Mouse (Mus musculus) adrenal gland, adult 2 months (tissue): ENCODE measurements around the gene Foxn1. TPM values are rescaled to one million over a fixed set of nuclear protein-coding genes. Genes with fewer than 3 reads are reported as not detected.

Experiments used
- DNase-seq: peaks from one replicate; pipeline ENCODE4 v3.0.0; 2021
- polyA plus RNA-seq: library from polyadenylated mRNA; depleted of rRNA; stranded (reverse); fragments of >200 nt; gene quantifications from 2 replicates; pipeline ENCODE4 v1.2.3, GENCODE M21; 2012
- total RNA-seq, 2 experiments: library from RNA; stranded (reverse); gene quantifications; 2 replicates each; pipeline ENCODE4 v1.2.3; 2021

The Foxn1 gene
- total and polyA plus RNA-seq, 3 experiments = 0.29 to 0.41 (median 0.35) TPM

DNA sequence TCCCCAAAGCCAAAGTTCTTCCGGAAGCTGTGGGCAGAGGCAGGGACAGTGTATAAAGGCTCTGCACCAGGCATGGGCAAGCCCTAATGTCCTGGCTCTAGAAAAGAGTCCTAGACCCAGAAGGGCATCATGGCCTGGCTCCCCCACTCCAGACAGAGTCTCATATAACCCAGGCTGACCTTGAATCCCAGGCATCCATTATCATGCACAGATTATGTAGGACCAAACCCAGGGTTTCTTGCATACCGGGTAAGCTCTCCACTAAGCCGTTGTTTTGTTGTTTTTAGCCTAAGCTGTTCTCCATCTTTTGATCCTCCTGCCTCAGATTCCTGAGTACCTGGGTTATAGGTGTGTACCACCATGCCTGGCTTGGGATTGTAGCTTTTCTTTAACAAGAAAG is 14.6 kb upstream of the Foxn1 start:
- DNase-seq = no peak

GRCm38 (mm10) chr11:78399680-78400079 is 13.3 kb upstream of the Foxn1 start:
- DNase-seq = peak; percentile 75

DNA sequence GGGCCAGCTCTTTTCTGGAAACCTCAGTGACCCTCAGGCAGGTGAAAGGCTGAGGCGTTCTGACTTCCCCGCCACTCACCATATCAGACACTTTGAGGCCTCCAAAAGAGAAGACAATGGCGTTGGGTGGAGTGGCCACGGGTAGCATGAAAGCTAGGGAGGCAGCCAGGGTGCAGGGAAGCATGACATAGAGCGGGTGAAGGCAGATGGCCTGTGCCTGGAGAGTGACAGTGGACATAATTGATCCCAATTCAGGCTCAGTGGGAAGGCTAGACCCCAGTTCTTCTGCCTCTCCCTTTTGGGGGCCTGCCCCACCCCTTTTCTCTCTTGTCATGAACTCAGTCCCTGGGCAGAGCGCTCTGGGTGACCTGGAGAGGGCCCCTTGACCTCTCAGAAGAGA is 11.9 kb upstream of the Foxn1 start:
- no peak for DNase-seq

DNA sequence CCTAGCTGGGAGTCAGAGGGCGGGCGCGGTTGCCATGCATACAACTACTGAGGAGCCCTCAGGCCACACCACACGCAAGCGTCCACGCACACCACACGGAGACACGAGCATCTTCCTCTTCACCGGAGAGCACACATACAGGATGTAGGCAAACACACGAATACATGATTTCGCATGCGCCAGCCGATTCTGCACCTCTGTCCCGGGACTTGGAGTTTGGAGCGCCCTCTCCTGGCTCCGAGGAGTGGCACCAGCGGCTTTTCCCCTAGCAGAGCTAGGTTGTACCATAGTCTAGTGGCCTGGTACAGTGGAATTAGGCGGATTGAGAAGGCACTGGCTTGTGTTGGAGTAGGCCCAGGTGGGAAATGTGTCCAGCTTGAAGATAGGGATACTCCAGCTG is 11.0 kb upstream of the Foxn1 start:
- DNase-seq = peak; percentile 80

GRCm38 (mm10) chr11:78396950-78397349 is 10.6 kb upstream of the Foxn1 start:
- DNase-seq = no peak

DNA sequence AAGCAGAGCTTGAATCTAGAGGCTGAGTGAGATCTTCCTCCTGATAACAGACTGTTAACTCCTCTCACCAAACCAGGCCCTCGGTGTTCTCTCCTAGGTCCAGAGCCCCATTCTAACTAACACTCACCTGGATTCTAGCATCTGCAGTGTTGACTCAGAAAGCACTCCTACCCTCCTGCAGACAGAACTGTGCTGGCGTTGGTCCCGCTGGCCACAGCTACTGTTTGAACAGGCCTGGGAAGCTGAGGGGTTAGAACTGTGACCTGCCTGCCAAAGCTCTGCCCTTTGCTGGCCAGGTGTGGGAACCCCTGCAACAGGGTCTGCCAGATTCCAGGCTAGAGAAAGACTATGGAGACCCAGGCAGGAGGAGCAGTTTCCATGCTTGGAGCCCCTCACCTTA is 6.4 kb upstream of the Foxn1 start:
- no peak for DNase-seq

- no peak for DNase-seq
These were observed 582 bp downstream of the Foxn1 start for GRCm38 (mm10) chr11:78385776-78386175.

- no peak for DNase-seq
These were observed 3.7 kb downstream of the Foxn1 start for GRCm38 (mm10) chr11:78382701-78383100.

GRCm38 (mm10) chr11:78382286-78382685 is 4.1 kb downstream of the Foxn1 start:
- no peak for DNase-seq

DNA sequence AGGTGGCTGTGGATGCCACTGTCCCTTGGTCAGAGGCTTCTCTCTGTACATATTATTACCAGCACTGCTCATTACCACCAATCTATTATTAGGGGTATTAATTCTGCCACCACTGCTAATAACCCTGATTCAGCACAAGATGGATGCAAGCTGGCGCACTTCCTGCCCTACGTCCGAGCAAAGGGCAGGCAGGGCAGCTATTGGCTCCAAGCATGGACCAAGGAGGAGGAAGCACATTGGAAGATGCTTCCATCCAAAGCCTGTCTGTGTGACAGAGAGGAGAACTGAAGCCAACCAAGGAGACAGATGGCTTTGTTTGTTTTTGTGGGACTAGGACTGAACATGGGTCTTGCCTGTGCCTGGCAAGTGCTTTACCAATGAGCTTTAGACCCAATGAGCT is 5.4 kb downstream of the Foxn1 start:
- DNase-seq = no peak

- no peak for DNase-seq
These were observed 6.0 kb downstream of the Foxn1 start for GRCm38 (mm10) chr11:78380351-78380750.

GRCm38 (mm10) chr11:78377549-78378159 is 8.7 kb downstream of the Foxn1 start:
- no peak for DNase-seq

GRCm38 (mm10) chr11:78374147-78374546 is 12.2 kb downstream of the Foxn1 start:
- DNase-seq = no peak

DNA sequence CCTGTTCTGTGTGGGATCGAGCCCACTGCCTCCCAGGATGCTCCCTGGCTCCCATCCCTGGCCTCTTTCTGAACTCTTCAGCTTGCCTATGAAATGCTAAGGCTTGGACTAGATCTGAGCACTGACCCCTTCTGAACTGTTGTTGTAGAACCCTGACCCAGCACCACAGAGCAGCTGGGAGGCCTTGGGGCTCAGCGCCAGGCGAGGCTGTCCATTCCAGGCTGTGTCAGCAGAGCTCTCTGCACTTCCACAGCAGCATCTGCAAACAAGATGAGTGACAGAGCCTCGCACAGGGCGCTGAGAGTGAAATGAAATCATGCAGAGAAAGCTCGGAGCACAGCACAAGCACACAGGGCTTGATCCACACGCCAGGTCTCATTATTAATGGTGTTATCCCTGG is 13.7 kb downstream of the Foxn1 start:
- peak; percentile 93 for DNase-seq

DNA sequence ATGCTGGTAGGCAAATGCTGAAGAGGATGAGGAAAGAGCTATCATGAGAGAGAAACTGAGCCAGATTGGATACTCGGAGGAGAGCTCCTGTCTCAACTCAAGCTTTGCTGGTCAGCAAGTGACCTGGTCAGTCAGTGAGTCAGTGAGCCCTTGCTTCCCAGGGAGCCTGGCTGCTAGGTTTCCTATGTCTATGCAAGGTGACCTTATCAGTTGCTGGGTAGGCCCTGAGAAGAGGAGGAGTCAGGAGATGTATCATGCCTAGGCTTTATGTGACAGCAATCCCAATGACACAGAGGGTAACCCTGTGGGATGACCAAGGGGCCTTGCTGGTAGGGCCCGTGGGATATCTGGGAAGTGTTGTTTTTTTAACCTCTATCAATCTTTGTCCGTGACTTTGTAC is 14.2 kb downstream of the Foxn1 start:
- DNase-seq = peak; percentile 81

DNA sequence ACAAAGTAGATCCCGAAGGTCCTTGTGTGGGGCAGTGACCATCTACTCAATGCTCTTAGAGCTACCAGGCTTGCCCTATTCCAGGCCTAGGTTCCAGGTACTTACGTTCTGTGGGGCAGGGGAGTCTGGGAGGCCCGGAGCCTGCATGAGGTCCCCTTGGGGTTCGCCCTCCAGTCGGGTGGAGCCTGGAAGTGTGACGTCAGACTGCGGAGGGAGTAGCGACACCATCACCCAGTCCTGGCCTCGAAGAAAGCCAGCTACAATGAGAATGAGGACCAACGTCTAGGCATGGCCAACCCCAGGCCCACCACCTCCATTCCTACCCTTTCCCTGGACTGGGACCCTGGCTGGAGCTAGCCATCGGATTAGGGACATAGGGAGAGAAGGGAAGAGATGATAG is 14.6 kb downstream of the Foxn1 start:
- DNase-seq = no peak

- DNase-seq = peak; percentile 63
These were observed 16.0 kb downstream of the Foxn1 start for GRCm38 (mm10) chr11:78370389-78370788.

DNA sequence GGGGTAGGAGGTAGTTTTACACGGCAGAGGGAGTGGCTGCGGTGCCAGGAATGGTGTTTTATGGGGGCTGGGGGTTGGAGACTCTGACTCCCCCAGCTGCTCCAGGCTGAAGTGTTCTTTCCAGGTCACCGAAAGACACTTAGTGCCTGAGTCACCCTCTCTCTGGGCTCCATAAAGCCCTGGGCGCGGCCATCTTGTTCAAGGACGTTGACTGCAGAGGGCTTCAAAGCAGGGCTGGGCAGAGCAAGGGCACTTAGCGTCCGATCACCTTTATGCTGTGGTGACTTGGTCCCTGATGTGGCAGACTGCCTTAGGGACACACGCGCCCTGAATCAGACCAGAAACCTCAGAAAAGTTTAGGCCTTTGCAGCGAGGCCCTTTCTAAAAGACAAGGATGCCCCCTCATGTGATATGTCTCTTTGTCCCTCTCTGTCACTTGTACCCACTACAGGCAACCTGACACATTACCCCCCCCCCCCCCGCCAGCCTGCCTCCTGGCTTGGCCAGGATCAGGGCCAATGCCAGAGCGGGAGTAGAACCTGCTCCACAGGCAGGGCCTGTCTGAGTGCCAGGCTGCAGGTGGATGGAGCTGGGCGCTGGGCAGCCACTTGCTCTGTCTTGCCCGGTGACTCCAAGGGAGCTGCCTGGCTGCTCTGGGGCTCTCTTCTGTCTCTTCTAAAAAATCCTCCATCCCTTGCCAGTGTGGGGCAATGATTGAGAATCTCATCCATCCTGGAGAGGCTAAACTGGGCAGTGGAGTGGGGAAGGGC is 18.7 kb downstream of the Foxn1 start:
- peak; percentile 71 for DNase-seq

- DNase-seq = no peak
These were observed 22.3 kb downstream of the Foxn1 start for GRCm38 (mm10) chr11:78364103-78364502.

DNA sequence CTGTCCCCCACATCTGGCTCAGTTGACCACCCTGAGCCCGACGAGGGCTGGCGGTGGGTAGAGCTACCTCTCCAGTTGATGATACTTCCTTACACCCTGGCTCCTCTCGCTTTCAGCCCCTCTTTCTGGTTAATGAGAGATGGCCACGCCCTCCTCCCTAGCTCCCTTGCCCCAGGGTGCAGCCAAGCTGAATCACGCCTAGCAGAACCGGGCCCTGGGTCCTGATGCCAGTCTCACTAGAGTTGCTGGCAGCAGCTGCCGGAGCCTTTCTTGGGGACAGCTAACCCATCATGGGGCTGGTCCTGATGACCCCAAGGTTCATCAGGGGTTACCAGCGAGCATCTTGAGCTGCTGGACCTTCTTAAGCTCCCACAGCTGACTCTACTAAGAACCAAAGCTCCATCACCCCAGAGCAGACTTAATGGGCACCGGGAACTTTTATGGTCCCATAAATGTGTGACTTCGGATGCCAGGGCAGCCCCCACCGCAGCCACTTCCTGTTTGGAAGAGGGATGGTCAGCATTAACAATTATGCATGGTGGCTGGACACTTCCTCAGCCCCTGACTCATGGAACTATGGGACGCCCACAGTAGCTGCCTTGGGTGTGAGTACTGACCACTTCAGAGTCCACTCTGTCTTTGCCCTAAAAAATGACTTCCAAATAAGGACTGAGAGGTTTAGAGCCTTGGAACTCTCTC is 22.9 kb downstream of the Foxn1 start:
- DNase-seq = no peak

GRCm38 (mm10) chr11:78360789-78361131 is 25.6 kb downstream of the Foxn1 start:
- DNase-seq = no peak

DNA sequence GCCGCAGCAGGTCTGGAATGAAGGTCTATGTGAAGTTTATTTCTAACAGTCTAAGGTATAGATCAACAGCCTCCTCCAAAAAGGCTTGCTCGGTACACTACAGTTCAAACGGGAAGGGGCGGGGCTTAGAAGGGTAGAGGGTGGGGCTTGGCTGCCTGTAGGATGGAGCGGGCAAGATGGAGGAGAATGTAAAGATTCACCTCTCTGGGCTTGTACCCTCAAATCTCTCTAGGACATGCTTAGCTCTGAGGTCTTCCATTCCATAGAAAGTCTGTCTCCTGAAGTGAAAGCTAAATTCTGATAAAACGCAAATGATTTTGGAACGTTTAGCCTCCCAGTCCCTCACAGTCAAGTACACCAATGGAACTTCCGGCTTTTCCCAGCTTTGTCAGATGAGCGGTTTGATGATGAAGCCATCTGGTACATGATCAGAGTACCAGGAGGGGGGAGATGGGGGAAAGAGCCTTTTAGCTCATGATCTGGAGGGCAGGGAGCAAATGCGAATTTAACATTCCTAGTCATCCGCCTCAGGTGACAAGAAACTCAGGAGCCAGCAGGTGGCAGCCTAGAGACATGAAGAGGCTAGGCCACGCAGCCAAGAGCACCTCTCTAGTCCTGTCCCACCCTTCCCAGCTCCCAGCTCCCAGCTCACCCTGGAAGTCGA is 26.1 kb downstream of the Foxn1 start:
- DNase-seq = peak; percentile 80
